Mouse (Mus musculus): ENCODE measurements around the gene Gm49721. TPM values are rescaled to one million over a fixed set of nuclear protein-coding genes. Genes with fewer than 3 reads are reported as not detected.

Gene Gm49721
- total and polyA plus RNA-seq, 3 experiments = 0.05 TPM; not detected in 2

Other genes with a start within 250 kb of the Gm49721 start
- gene Ezr, start 196.1 kb upstream of the Gm49721 start, total RNA-seq (2014; fragmentation: Nextera tagmentation) = 48.3 and 56.8 TPM in 2 replicates
- gene Ezr, start 196.1 kb upstream of the Gm49721 start, total RNA-seq (2017) = 84.3 and 99.9 TPM in 2 replicates
- gene Ezr, start 196.1 kb upstream of the Gm49721 start, polyA plus RNA-seq (2012) = 315 and 330 TPM in 2 replicates
- 23.3 and 29.7 TPM in 2 replicates for gene Rsph3b, start 30.2 kb upstream of the Gm49721 start, total RNA-seq (2014; fragmentation: Nextera tagmentation)
- gene Rsph3b, start 30.2 kb upstream of the Gm49721 start, total RNA-seq (2017) = 17.3 and 23.2 TPM in 2 replicates
- gene Rsph3b, start 30.2 kb upstream of the Gm49721 start, polyA plus RNA-seq (2012) = 21.7 and 22.6 TPM in 2 replicates
- 13.9 and 16.9 TPM in 2 replicates for gene Tagap1, start 17.7 kb upstream of the Gm49721 start, total RNA-seq (2014; fragmentation: Nextera tagmentation)
- 17.9 and 21.9 TPM in 2 replicates for gene Tagap1, start 17.7 kb upstream of the Gm49721 start, total RNA-seq (2017)
- 3.7 and 4.9 TPM in 2 replicates for gene Tagap1, start 17.7 kb upstream of the Gm49721 start, polyA plus RNA-seq (2012)
- 96.6 and 106 TPM in 2 replicates for gene Rnaset2b, start 8.3 kb upstream of the Gm49721 start, total RNA-seq (2014; fragmentation: Nextera tagmentation)
- 105 and 150 TPM in 2 replicates for gene Rnaset2b, start 8.3 kb upstream of the Gm49721 start, total RNA-seq (2017)
- 3.6 and 88.1 TPM in 2 replicates for gene Rnaset2b, start 8.3 kb upstream of the Gm49721 start, polyA plus RNA-seq (2012)
- not detected in 2 replicates for gene Gm1604a, start 46.7 kb downstream of the Gm49721 start, total RNA-seq (2014; fragmentation: Nextera tagmentation)
- gene Gm1604a, start 46.7 kb downstream of the Gm49721 start, total RNA-seq (2017) = not detected in 2 replicates
- not detected in 2 replicates for gene Gm1604a, start 46.7 kb downstream of the Gm49721 start, polyA plus RNA-seq (2012)
- gene Rps6ka2, start 191.2 kb downstream of the Gm49721 start, total RNA-seq (2014; fragmentation: Nextera tagmentation) = not detected in 2 replicates
- 0.06 and 0.22 TPM in 2 replicates for gene Rps6ka2, start 191.2 kb downstream of the Gm49721 start, total RNA-seq (2017)
- not detected in 2 replicates for gene Rps6ka2, start 191.2 kb downstream of the Gm49721 start, polyA plus RNA-seq (2012)